Mouse (Mus musculus): ENCODE results near the gene Tbc1d22b.

DNA sequence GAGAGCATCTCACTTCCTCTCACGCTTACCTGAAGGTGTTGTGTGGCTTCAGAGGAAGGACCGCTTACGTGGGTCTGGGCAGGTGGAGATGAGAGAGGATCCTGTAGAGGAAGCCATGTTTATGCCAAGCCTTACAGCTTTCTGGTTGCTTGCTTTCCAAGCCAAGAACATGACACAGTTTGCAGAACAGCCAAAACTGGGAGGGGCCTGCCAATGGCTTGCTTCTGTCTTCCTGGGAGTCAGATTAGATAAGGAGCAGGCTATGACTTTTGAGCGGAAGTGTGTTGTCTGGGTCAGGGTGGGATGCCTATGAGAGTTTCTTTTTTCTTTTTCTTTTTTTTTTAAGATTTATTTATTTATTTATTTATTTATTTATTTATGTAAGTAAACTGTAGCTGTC is 87.8 kb downstream of the Tbc1d22b start:
- TF ChIP-seq CTCF (conservative IDR thresholded peaks at IDR 0.05; ENCODE audit: low read length) (no peak), POU5F1 (IDR thresholded peaks at IDR 0.05; ENCODE audit: borderline replicate concordance, low read length) (no peak)

All from E14TG2a.4 (cell line).